Mouse (Mus musculus) liver, adult 2 months (tissue): Measurements from ENCODE around the gene Pdzph1. TPM values are rescaled to one million over a fixed set of nuclear protein-coding genes. Genes with fewer than 3 reads are reported as not detected.

Experiments
- DNase-seq: peaks from one replicate; pipeline ENCODE4 v3.0.0-alpha.2; 2011; ENCODE audit warnings: low read depth, low spot score; ENCODE audit errors: extremely low read depth
- H3K27ac ChIP-seq: fragments of 200-500 bp; replicated peaks from 2 replicates; pipeline ENCODE4 v1.5.1; 2012; ENCODE audit warnings: low read depth, mild to moderate bottlenecking, control low read depth, inconsistent platforms, low read length; ENCODE audit not compliant: insufficient read depth
- H3K27me3 ChIP-seq: fragments of 200-500 bp; 2 replicates; pipeline ENCODE4 v1.6.1; 2012; ENCODE audit warnings: mild to moderate bottlenecking, moderate library complexity, low read length, inconsistent platforms; ENCODE audit not compliant: control insufficient read depth, insufficient read depth
- H3K36me3 ChIP-seq: fragments of 200-500 bp; 2 replicates; pipeline ENCODE4 v1.6.1; 2012; ENCODE audit warnings: low read length, inconsistent platforms; ENCODE audit not compliant: control insufficient read depth, insufficient read depth
- H3K4me1 ChIP-seq: fragments of 200-500 bp; 2 replicates; pipeline ENCODE4 v1.6.1; 2011; ENCODE audit warnings: low read length; ENCODE audit not compliant: control insufficient read depth, insufficient read depth
- H3K4me3 ChIP-seq: fragments of 200-500 bp; 2 replicates; pipeline ENCODE4 v1.5.1; 2011; ENCODE audit warnings: low read depth, mild to moderate bottlenecking, control low read depth, low read length, moderate library complexity; ENCODE audit not compliant: insufficient read depth
- H3K79me2 ChIP-seq: fragments of 200-500 bp; 2 replicates; pipeline ENCODE4 v1.6.1; 2012; ENCODE audit warnings: inconsistent platforms, mild to moderate bottlenecking, low read length, moderate library complexity; ENCODE audit not compliant: control insufficient read depth, insufficient read depth
- H3K9ac ChIP-seq: fragments of 200-500 bp; 2 replicates; pipeline ENCODE4 v1.6.1; 2012; ENCODE audit warnings: low read depth, mild to moderate bottlenecking, control low read depth, inconsistent platforms, low read length
- CTCF ChIP-seq: fragments of 200-500 bp; IDR thresholded peaks from 2 replicates; pipeline ENCODE4 v1.5.1; 2011; ENCODE audit warnings: low read depth, low read length, control low read depth
- POLR2A ChIP-seq: fragments of 200-500 bp; IDR thresholded peaks from 2 replicates; pipeline ENCODE4 v1.6.1; 2011; ENCODE audit warnings: low read length, control low read depth; ENCODE audit not compliant: insufficient read depth; ENCODE audit errors: extremely low read depth
- WGBS: fragments of 180-500 bp; shearing (Covaris S2); methylation state at CpG from one replicate; pipeline ENCODE4 v1.1.7; 2018; 5-methylcytosine and 5-hydroxymethylcytosine counted together
- polyA plus RNA-seq: library from polyadenylated mRNA; depleted of rRNA; stranded (reverse); fragments of >200 nt; gene quantifications from 2 replicates; pipeline ENCODE4 v1.2.3, GENCODE M21; 2012
- total RNA-seq: library from RNA; depleted of rRNA; stranded (reverse); fragments of >200 nt; gene quantifications from 2 replicates; pipeline ENCODE4 v1.2.3, GENCODE M21; 2014

Pdzph1 gene
- total and polyA plus RNA-seq, 2 experiments, result not detected

GRCm38 (mm10) chr17:58957055-58957454 is 34.1 kb downstream of the Pdzph1 start:
- H3K27ac ChIP-seq, result no peak overlapping the region
- H3K27me3 ChIP-seq, result no peaks in the 10 kb centered on the region
- DNase-seq, result no peak
- no peak overlapping the region for H3K4me3 ChIP-seq
- WGBS, result 90% methylated on average over 1 of the region's 1 CpGs
- H3K4me1 ChIP-seq, result no peaks in the 10 kb centered on the region
- no peaks in the 10 kb centered on the region for H3K79me2 ChIP-seq
- TF ChIP-seq POLR2A (no peak), CTCF (no peak)
- H3K9ac ChIP-seq, result no peak overlapping the region
- no peaks in the 10 kb centered on the region for H3K36me3 ChIP-seq

- Histone ChIP-seq H3K27me3 (no peaks in the 10 kb centered on the region), H3K4me1 (no peaks in the 10 kb centered on the region), H3K79me2 (no peaks in the 10 kb centered on the region), H3K4me3 (no peak overlapping the region), H3K9ac (no peak overlapping the region), H3K27ac (no peak overlapping the region), H3K36me3 (no peaks in the 10 kb centered on the region)
- no peak for DNase-seq
- TF ChIP-seq POLR2A, result no peak
- TF ChIP-seq CTCF, result no peak
- 77% methylated on average over 10 of the region's 10 CpGs for WGBS
These were observed 48.0 kb downstream of the Pdzph1 start for GRCm38 (mm10) chr17:58943015-58943822.

DNA sequence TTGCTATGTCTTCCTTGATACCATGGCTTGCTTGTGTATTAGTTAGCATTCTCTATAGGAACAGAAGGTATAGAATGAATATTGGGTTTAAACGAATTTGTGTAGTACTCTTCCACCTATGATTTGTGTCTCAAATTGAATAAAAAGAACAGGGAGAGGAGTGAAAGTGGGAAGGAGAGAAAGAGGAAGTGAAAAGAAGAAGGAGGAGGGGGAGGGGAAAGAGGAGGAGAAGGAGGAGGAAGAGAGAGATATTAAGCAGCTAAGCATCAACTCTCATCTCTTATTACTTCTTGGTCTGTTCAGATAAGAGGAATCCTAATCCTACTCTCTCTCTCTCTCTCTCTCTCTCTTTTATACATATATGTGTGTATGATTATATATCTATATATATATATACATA is 52.6 kb downstream of the Pdzph1 start:
- Histone ChIP-seq H3K4me3 (no peak overlapping the region), H3K79me2 (no peaks in the 10 kb centered on the region), H3K27me3 (no peaks in the 10 kb centered on the region), H3K4me1 (no peaks in the 10 kb centered on the region; the same call in 1 of the 2 replicates), H3K9ac (no peak overlapping the region), H3K27ac (no peak overlapping the region), H3K36me3 (no peaks in the 10 kb centered on the region)
- 77% methylated on average over 1 of the region's 1 CpGs for WGBS
- DNase-seq, result no peak
- no peak for TF ChIP-seq POLR2A
- no peak for TF ChIP-seq CTCF

- Histone ChIP-seq H3K4me1 (no peaks in the 10 kb centered on the region; the same call in 1 of the 2 replicates), H3K27ac (no peak overlapping the region), H3K79me2 (no peaks in the 10 kb centered on the region), H3K9ac (no peak overlapping the region), H3K4me3 (no peak overlapping the region), H3K36me3 (no peaks in the 10 kb centered on the region), H3K27me3 (no peaks in the 10 kb centered on the region)
- no peak for TF ChIP-seq POLR2A
- TF ChIP-seq CTCF, result no peak
- 66% methylated on average over 4 of the region's 4 CpGs for WGBS
- DNase-seq, result no peak
These were observed 53.6 kb downstream of the Pdzph1 start for GRCm38 (mm10) chr17:58937533-58937932.

DNA sequence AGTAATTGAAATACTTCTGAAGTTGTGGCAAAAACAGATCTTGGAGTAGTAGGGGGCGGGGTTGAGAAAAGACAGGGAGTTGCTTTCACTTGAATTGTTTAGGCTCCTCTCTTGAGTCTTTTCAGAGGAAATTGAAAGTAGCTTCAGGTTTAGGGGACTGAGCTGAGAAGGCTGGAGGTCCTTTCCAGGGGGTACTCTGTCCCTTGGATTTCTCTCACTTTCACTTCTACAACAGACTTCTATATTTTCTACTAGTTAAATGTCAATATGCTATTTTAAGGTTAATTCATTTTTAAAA is 58.2 kb downstream of the Pdzph1 start:
- no peak for DNase-seq
- WGBS, result 41% methylated on average over 1 of the region's 1 CpGs
- H3K36me3 ChIP-seq, result no peaks in the 10 kb centered on the region
- no peaks in the 10 kb centered on the region for H3K79me2 ChIP-seq
- TF ChIP-seq POLR2A (no peak), CTCF (no peak)
- no peak overlapping the region for H3K27ac ChIP-seq
- no peak overlapping the region for H3K9ac ChIP-seq
- no peaks in the 10 kb centered on the region; the same call in 1 of the 2 replicates for H3K4me1 ChIP-seq
- H3K27me3 ChIP-seq, result no peaks in the 10 kb centered on the region
- H3K4me3 ChIP-seq, result no peak overlapping the region

- Histone ChIP-seq H3K9ac (no peak overlapping the region), H3K79me2 (no peaks in the 10 kb centered on the region), H3K27me3 (no peaks in the 10 kb centered on the region), H3K36me3 (no peaks in the 10 kb centered on the region), H3K4me3 (no peak overlapping the region), H3K27ac (no peak overlapping the region), H3K4me1 (no peaks in the 10 kb centered on the region; the same call in 1 of the 2 replicates)
- TF ChIP-seq CTCF (no peak), POLR2A (no peak)
- DNase-seq, result no peak
- 27% methylated on average over 2 of the region's 2 CpGs for WGBS
These were observed 58.7 kb downstream of the Pdzph1 start for GRCm38 (mm10) chr17:58932279-58932982.
